ENCODE assay signal across 16 mouse cellular contexts in genomic region chr4:142278197-142278575, GRCm38 (mm10). TPM values are rescaled to one million over a fixed set of nuclear protein-coding genes. Genes with fewer than 3 reads are reported as not detected.
A peak's percentile ranks its signal among the peaks of the same experiment; 100 is the strongest.
DNase-seq lines count a peak whose midpoint lies in the region; ATAC-seq and TF ChIP-seq lines count a peak whose summit lies in the region.
"Had no signal": no experiment of that assay in that cellular context is flagged by ENCODE, and none has a peak within 500 bp of the region (broad histone marks: within the 10 kb centered on the region; RNA-seq: fewer than 3 reads in every experiment).

No protein-coding gene starts in this region.

- 0 out of 2 replicates have a peak overlapping the region, but pooled peaks have one; percentile 8 for H3K4me2 ChIP-seq in hindbrain, embryonic 15.5 days
- H3K4me2 ChIP-seq in hindbrain, embryonic 14.5 days (replicated peaks) = no peak overlapping the region
- no peak overlapping the region; the same call in 1 of the 2 replicates for H3K4me2 ChIP-seq in stomach, embryonic 15.5 days
- no peak overlapping the region for H3K4me2 ChIP-seq in stomach, postnatal 0 days (replicated peaks; ENCODE audit: low read depth)
- 0 out of 2 replicates have a peak overlapping the region, but pooled peaks have one; percentile 39 for H3K4me2 ChIP-seq in neural tube, embryonic 15.5 days
- H3K4me2 ChIP-seq: midbrain, embryonic 15.5 days; neural tube, embryonic 12.5 days had no signal

- DNase-seq in cerebellum, adult 11 months = peak; percentile 32
- DNase-seq in hindbrain, embryonic 14.5 days (ENCODE audit: low spot score) = no peak
- DNase-seq in stomach, postnatal 0 days (ENCODE audit: low spot score) = no peak
- DNase-seq in gastrocnemius, adult 18-20 months (ENCODE audit: low spot score) = no peak
- DNase-seq: layer of hippocampus, postnatal 36 days; liver, postnatal 0 days; spleen, adult 18-20 months had no signal

- H3K9ac ChIP-seq in hindbrain, embryonic 15.5 days = no peak overlapping the region
- H3K9ac ChIP-seq in hindbrain, embryonic 14.5 days = no peak overlapping the region
- H3K9ac ChIP-seq in stomach, embryonic 15.5 days = no peak overlapping the region
- H3K9ac ChIP-seq in stomach, postnatal 0 days (ENCODE audit: low read length) = no peak overlapping the region
- no peak overlapping the region for H3K9ac ChIP-seq in neural tube, embryonic 15.5 days (replicated peaks)
- H3K9ac ChIP-seq: liver, postnatal 0 days; midbrain, embryonic 15.5 days; neural tube, embryonic 12.5 days had no signal

- no peak for TF ChIP-seq EP300 in stomach, postnatal 0 days (optimal IDR thresholded peaks at IDR 0.05)

- no peaks in the 10 kb centered on the region for H3K9me3 ChIP-seq in hindbrain, embryonic 15.5 days
- H3K9me3 ChIP-seq in hindbrain, embryonic 14.5 days (ENCODE audit: control insufficient read depth, low read length) = no peaks in the 10 kb centered on the region
- H3K9me3 ChIP-seq in stomach, embryonic 15.5 days = no peaks in the 10 kb centered on the region
- H3K9me3 ChIP-seq in stomach, postnatal 0 days (ENCODE audit: control insufficient read depth, low read length) = no peaks in the 10 kb centered on the region
- no peaks in the 10 kb centered on the region for H3K9me3 ChIP-seq in neural tube, embryonic 15.5 days (replicated peaks)
- H3K9me3 ChIP-seq: midbrain, embryonic 15.5 days; neural tube, embryonic 12.5 days had no signal

- H3K27ac ChIP-seq in hindbrain, embryonic 15.5 days (replicated peaks) = 0 out of 2 replicates have a peak overlapping the region, but pooled peaks have one; percentile 1
- no peak overlapping the region for H3K27ac ChIP-seq in hindbrain, embryonic 14.5 days
- H3K27ac ChIP-seq in stomach, embryonic 15.5 days = no peak overlapping the region
- H3K27ac ChIP-seq in stomach, postnatal 0 days (replicated peaks) = no peak overlapping the region
- H3K27ac ChIP-seq in neural tube, embryonic 15.5 days (replicated peaks) = peak overlapping the region; percentile 48; the same call in 1 of the 2 replicates
- H3K27ac ChIP-seq: macrophage; neural tube, embryonic 12.5 days had no signal

- H3K4me1 ChIP-seq in hindbrain, embryonic 15.5 days (replicated peaks) = peaks cover 28% of the 10 kb centered on the region
- peaks cover 11% of the 10 kb centered on the region for H3K4me1 ChIP-seq in hindbrain, embryonic 14.5 days (replicated peaks; ENCODE audit: control insufficient read depth, insufficient read depth, low read length)
- H3K4me1 ChIP-seq in stomach, embryonic 15.5 days = peaks cover 8% of the 10 kb centered on the region
- H3K4me1 ChIP-seq in stomach, postnatal 0 days (replicated peaks; ENCODE audit: control insufficient read depth, insufficient read depth) = peaks cover 3% of the 10 kb centered on the region; the same call in 1 of the 2 replicates
- peaks cover 23% of the 10 kb centered on the region for H3K4me1 ChIP-seq in neural tube, embryonic 15.5 days

- no peak for ATAC-seq in cerebellum, adult (ENCODE audit: insufficient number of reproducible peaks, low FRiP score, low TSS enrichment)
- no peak; the same call in 1 of the 2 replicates for ATAC-seq in hindbrain, embryonic 15.5 days (ENCODE audit: low FRiP score, low read depth)
- no peak for ATAC-seq in hindbrain, embryonic 14.5 days (ENCODE audit: low FRiP score)
- peak; percentile 20; the same call in 1 of the 2 replicates for ATAC-seq in stomach, embryonic 15.5 days (ENCODE audit: insufficient read depth, low FRiP score, low read depth)
- ATAC-seq in stomach, postnatal 0 days (ENCODE audit: low FRiP score, low TSS enrichment) = no peak
- no peak for ATAC-seq in neural tube, embryonic 15.5 days (ENCODE audit: low FRiP score)
- ATAC-seq: inflammation-experienced regulatory T-cells, adult 6 months; liver, postnatal 0 days; midbrain, embryonic 15.5 days had no signal

- H3K4me3 ChIP-seq in hindbrain, embryonic 15.5 days = no peak overlapping the region
- H3K4me3 ChIP-seq in hindbrain, embryonic 14.5 days (replicated peaks; ENCODE audit: low read length) = no peak overlapping the region
- H3K4me3 ChIP-seq in stomach, embryonic 15.5 days (replicated peaks) = no peak overlapping the region
- no peak overlapping the region for H3K4me3 ChIP-seq in stomach, postnatal 0 days (ENCODE audit: low read depth, low read length)
- no peak overlapping the region for H3K4me3 ChIP-seq in neural tube, embryonic 15.5 days (replicated peaks)
- H3K4me3 ChIP-seq: midbrain, embryonic 15.5 days; neural tube, embryonic 12.5 days had no signal

- H3K36me3 ChIP-seq in hindbrain, embryonic 15.5 days = no peaks in the 10 kb centered on the region
- no peaks in the 10 kb centered on the region for H3K36me3 ChIP-seq in hindbrain, embryonic 14.5 days (replicated peaks; ENCODE audit: control insufficient read depth, insufficient read depth)
- no peaks in the 10 kb centered on the region for H3K36me3 ChIP-seq in stomach, embryonic 15.5 days
- H3K36me3 ChIP-seq in stomach, postnatal 0 days (ENCODE audit: control insufficient read depth, insufficient read depth, low read length) = no peaks in the 10 kb centered on the region
- no peaks in the 10 kb centered on the region for H3K36me3 ChIP-seq in neural tube, embryonic 15.5 days
- H3K36me3 ChIP-seq: midbrain, embryonic 15.5 days; neural tube, embryonic 12.5 days had no signal

- no peaks in the 10 kb centered on the region for H3K27me3 ChIP-seq in hindbrain, embryonic 15.5 days
- no peaks in the 10 kb centered on the region for H3K27me3 ChIP-seq in hindbrain, embryonic 14.5 days (ENCODE audit: control insufficient read depth, insufficient read depth, low read length)
- no peaks in the 10 kb centered on the region for H3K27me3 ChIP-seq in stomach, embryonic 15.5 days (replicated peaks)
- H3K27me3 ChIP-seq in stomach, postnatal 0 days (ENCODE audit: control insufficient read depth, insufficient read depth, low read length) = no peaks in the 10 kb centered on the region
- no peaks in the 10 kb centered on the region for H3K27me3 ChIP-seq in neural tube, embryonic 15.5 days (replicated peaks)
- H3K27me3 ChIP-seq: CH12.LX; midbrain, embryonic 15.5 days; neural tube, embryonic 12.5 days had no signal

- TF ChIP-seq CTCF in stomach, postnatal 0 days (IDR thresholded peaks at IDR 0.05; ENCODE audit: low read depth) = no peak

- 87% methylated on average over 6 of the region's 6 CpGs for WGBS in hindbrain, embryonic 15.5 days
- WGBS in hindbrain, embryonic 14.5 days = 87% methylated on average over 6 of the region's 6 CpGs
- 80% methylated on average over 6 of the region's 6 CpGs for WGBS in stomach, embryonic 15.5 days
- WGBS in stomach, postnatal 0 days = 72% methylated on average over 6 of the region's 6 CpGs
- 85% methylated on average over 6 of the region's 6 CpGs for WGBS in neural tube, embryonic 15.5 days

RNA-seq across cellular contexts. Expression of gene Kazn, which starts 39.0 kb away (rescaled TPM):
- 27.8 and 29.7 TPM in 2 replicates for polyA plus RNA-seq in hindbrain, embryonic 15.5 days (2015; fragmentation: Nextera tagmentation; extraction: Ambion mirVana)
- polyA plus RNA-seq in hindbrain, embryonic 14.5 days (2014; fragmentation: Nextera tagmentation; extraction: Ambion mirVana) = 18.5 and 24.0 TPM in 2 replicates
- 17.1 and 18.0 TPM in 2 replicates for polyA plus RNA-seq in stomach, embryonic 15.5 days (2015; fragmentation: Nextera tagmentation; extraction: Ambion mirVana)
- 11.4 and 13.6 TPM in 2 replicates for polyA plus RNA-seq in stomach, postnatal 0 days (2015; fragmentation: Nextera tagmentation; extraction: Ambion mirVana)
- 25.4 and 25.5 TPM in 2 replicates for polyA plus RNA-seq in neural tube, embryonic 15.5 days (2015; fragmentation: Nextera tagmentation; extraction: Ambion mirVana)
- total RNA-seq in gastrocnemius, adult 18-20 months (2021) = 1 to 10 TPM; 1.6 to 2.5 TPM
- polyA plus RNA-seq: inflammation-experienced regulatory T-cells, adult 6 months; macrophage had no signal

Comparison
In these comparisons a context has a peak if more than half of its experiments do, and no peak if none do; other contexts are left out.
1. H3K27ac ChIP-seq: peak in hindbrain, embryonic 15.5 days (single experiment) and neural tube, embryonic 15.5 days (single experiment); none in hindbrain, embryonic 14.5 days (single experiment), stomach, embryonic 15.5 days (single experiment) and stomach, postnatal 0 days (single experiment).
2. H3K4me2 ChIP-seq: peak in hindbrain, embryonic 15.5 days (single experiment) and neural tube, embryonic 15.5 days (single experiment); none in hindbrain, embryonic 14.5 days (single experiment), stomach, embryonic 15.5 days (single experiment) and stomach, postnatal 0 days (single experiment).